In genomic region chr15:93298197-93298596, GRCm38 (mm10) we compare ENCODE assay signal across 20 mouse cellular contexts. TPM values are rescaled to one million over a fixed set of nuclear protein-coding genes. Genes with fewer than 3 reads are reported as not detected.
DNase-seq lines count a peak whose midpoint lies in the region; ATAC-seq and TF ChIP-seq lines count a peak whose summit lies in the region.
"Had no signal": no experiment of that assay in that cellular context is flagged by ENCODE, and none has a peak within 500 bp of the region (broad histone marks: within the 10 kb centered on the region; RNA-seq: fewer than 3 reads in every experiment).

No protein-coding gene starts in this region.

- intact Hi-C loops in left cerebral cortex, postnatal 14 days (cut with DNase I): no loop called here

- peaks cover 41% of the 10 kb centered on the region for H3K36me3 ChIP-seq in G1E (replicated peaks)

- no peaks in the 10 kb centered on the region for H3K9me3 ChIP-seq in G1E (replicated peaks)
- H3K9me3 ChIP-seq: limb, embryonic 12.5 days had no signal

- H3K27me3 ChIP-seq in G1E (ENCODE audit: insufficient read depth, low read length): no peaks in the 10 kb centered on the region
- H3K27me3 ChIP-seq: limb, embryonic 12.5 days; Patski had no signal

- peak; percentile 41 for DNase-seq in CD4-positive helper T cell, adult 2 months (ENCODE audit: low read depth, low spot score)
- DNase-seq in G1E (ENCODE audit: low spot score): no peak
- DNase-seq in naive thymus-derived CD4-positive, alpha-beta T cell, adult 2 months (ENCODE audit: low read depth): peak; percentile 35
- no peak for DNase-seq in kidney, postnatal 25 days
- DNase-seq in kidney, adult 8-10 months: no peak
- no peak for DNase-seq in left cerebral cortex, postnatal 14 days (ENCODE audit: low spot score in 2 of 2)
- DNase-seq: adrenal gland, postnatal 14 days; cerebellum, adult 11 months; cerebellum, postnatal 10 days; embryo, embryonic 11 days; heart, postnatal 10 days; kidney, adult 11 months; kidney, postnatal 14 days; right cerebral cortex, postnatal 4 days had no signal

- H3K4me1 ChIP-seq in G1E (ENCODE audit: insufficient read depth, low read depth, low read length): peaks cover 9% of the 10 kb centered on the region

- no peak for TF ChIP-seq CTCF in G1E (IDR thresholded peaks at IDR 0.05; ENCODE audit: low read depth, low read length)

- peak; percentile 80 for ATAC-seq in G1E (ENCODE audit: extremely low read depth, insufficient number of reproducible peaks, low FRiP score, poor library complexity, severe bottlenecking)
- ATAC-seq in hematopoietic stem cell, adult 5-6 weeks (replicated peaks in 1 of 2; ENCODE audit: insufficient read depth in 1 of 2, low FRiP score in 2 of 2, low TSS enrichment in 1 of 2, low read depth in 1 of 2, poor library complexity in 2 of 2, severe bottlenecking in 2 of 2): peak; percentile 55 to 61
- ATAC-seq: forebrain, embryonic 16.5 days; hindbrain, embryonic 16.5 days; lung, postnatal 0 days; Patski had no signal

- H3K4me3 ChIP-seq in G1E (ENCODE audit: low read depth, low read length): no peak overlapping the region
- H3K4me3 ChIP-seq: limb, embryonic 12.5 days had no signal

RNA-seq across cellular contexts. Expression of gene Gxylt1, which starts 23.2 kb away (rescaled TPM):
- total RNA-seq in G1E (2014; fragmentation: Nextera tagmentation) (18.4 and 19.9 TPM in 2 replicates), G1E (2017) (15.5 and 21.0 TPM in 2 replicates)
- polyA plus RNA-seq in G1E (2012): 2.4 and 3.2 TPM in 2 replicates
- 21.4 and 24.7 TPM in 2 replicates for total RNA-seq in hematopoietic stem cell, adult 5-6 weeks (2017)
- total RNA-seq in left cerebral cortex, postnatal 14 days (2021): 10 to 100 TPM in 1 of 2 experiments, 1 to 10 TPM in 1; 8.9 to 10.1 TPM

RNA-seq across cellular contexts. Expression of gene Yaf2, which starts 38.5 kb away (rescaled TPM):
- total RNA-seq in G1E (2014; fragmentation: Nextera tagmentation) (50.0 and 59.2 TPM in 2 replicates), G1E (2017) (35.6 and 39.7 TPM in 2 replicates)
- polyA plus RNA-seq in G1E (2012): 24.4 and 35.2 TPM in 2 replicates
- 26.6 and 28.4 TPM in 2 replicates for total RNA-seq in hematopoietic stem cell, adult 5-6 weeks (2017)
- total RNA-seq in left cerebral cortex, postnatal 14 days (2021): 100 to 1,000 TPM; 101 to 102 TPM

Comparison
In these comparisons a context has a peak if more than half of its experiments do, and no peak if none do; other contexts are left out.
1. DNase-seq: peak in CD4-positive helper T cell, adult 2 months (single experiment) and naive thymus-derived CD4-positive, alpha-beta T cell, adult 2 months (single experiment); none in G1E (single experiment), kidney, postnatal 25 days (0 of 2), kidney, adult 8-10 months (0 of 2) and left cerebral cortex, postnatal 14 days (0 of 2).